Mouse (Mus musculus) megakaryocyte, embryonic 14.5 days (primary cell): ENCODE measurements around the gene Prkch.

Source experiments
- FLI1 ChIP-seq: IDR thresholded peaks from 2 replicates; pipeline ENCODE4 v1.6.1; 2012; ENCODE audit warnings: low read length, inconsistent platforms, mixed read lengths
- GATA1 ChIP-seq: IDR thresholded peaks from 3 replicates; pipeline ENCODE4 v1.6.1; 2012; ENCODE audit warnings: mixed read lengths, low read length, inconsistent platforms, borderline replicate concordance

DNA sequence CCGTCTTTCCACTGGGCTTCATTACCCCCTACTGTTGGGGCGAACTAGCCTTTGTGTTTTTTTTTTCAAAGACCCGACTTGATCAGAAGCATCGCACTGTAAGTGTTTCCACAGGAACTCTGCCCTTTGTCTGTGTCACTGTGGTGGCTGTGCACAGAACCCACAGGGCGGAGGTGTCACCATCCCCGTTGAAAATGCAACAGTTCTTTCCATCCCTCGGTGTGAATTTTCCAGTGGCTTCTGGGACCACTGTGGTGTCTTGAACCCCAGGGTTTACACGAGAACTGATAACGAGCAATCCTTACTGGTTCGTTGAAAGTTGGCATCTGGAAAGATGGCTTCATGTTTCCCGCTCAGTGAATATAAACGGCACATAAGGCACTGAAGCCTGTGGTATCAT lies 20.2 kb downstream of the Prkch start:
- no peak for TF ChIP-seq GATA1
- no peak for TF ChIP-seq FLI1
